Mouse (Mus musculus) midbrain, embryonic 14.5 days (tissue): ENCODE data around the gene Agtpbp1. TPM values are rescaled to one million over a fixed set of nuclear protein-coding genes. Genes with fewer than 3 reads are reported as not detected.

Source experiments
- ATAC-seq: fragments of 200-750 bp; cut with Nextera tagmentation; 2 replicates; pipeline ENCODE4 v1.8.0; 2017; ENCODE audit warnings: moderate number of reproducible peaks, moderate library complexity; ENCODE audit not compliant: low FRiP score, low TSS enrichment
- DNase-seq: peaks from one replicate; pipeline ENCODE4 v3.0.0-alpha.2; 2015
- H3K27ac ChIP-seq: fragments of 300-500 bp; sonication (generic); replicated peaks from 2 replicates; pipeline ENCODE4 v1.5.1; 2014; ENCODE audit warnings: mild to moderate bottlenecking, low read depth, low read length, moderate library complexity
- H3K27me3 ChIP-seq: fragments of 300-500 bp; sonication (generic); 2 replicates; pipeline ENCODE4 v1.6.1; 2014; ENCODE audit warnings: low read length, control low read depth, mixed read lengths; ENCODE audit not compliant: control insufficient read depth, insufficient read depth
- H3K36me3 ChIP-seq: fragments of 300-500 bp; sonication (generic); 2 replicates; pipeline ENCODE4 v1.6.1; 2014; ENCODE audit warnings: low read length, control low read depth; ENCODE audit not compliant: control insufficient read depth, insufficient read depth
- H3K4me1 ChIP-seq: fragments of 300-500 bp; sonication (generic); 2 replicates; pipeline ENCODE4 v1.6.1; 2014; ENCODE audit warnings: mild to moderate bottlenecking, antibody characterized with exemption, low read length, control low read depth; ENCODE audit not compliant: control insufficient read depth, insufficient read depth
- H3K4me2 ChIP-seq: fragments of 300-500 bp; sonication (generic); 2 replicates; pipeline ENCODE4 v1.6.1; 2014; ENCODE audit warnings: mild to moderate bottlenecking, low read length, moderate library complexity
- H3K4me3 ChIP-seq: fragments of 300-500 bp; sonication (generic); replicated peaks from 2 replicates; pipeline ENCODE4 v1.5.1; 2014; ENCODE audit warnings: low read depth, low read length
- H3K9ac ChIP-seq: fragments of 300-500 bp; sonication (generic); replicated peaks from 2 replicates; pipeline ENCODE4 v1.6.1; 2014; ENCODE audit warnings: mild to moderate bottlenecking, low read length, moderate library complexity
- H3K9me3 ChIP-seq: fragments of 300-500 bp; sonication (generic); 2 replicates; pipeline ENCODE4 v1.6.1; 2016; ENCODE audit warnings: low read length, control low read depth, mixed read lengths; ENCODE audit not compliant: control insufficient read depth
- WGBS: fragments of 180-500 bp; shearing (Covaris S2); extraction: QIAGEN DNeasy Blood & Tissue Kit; methylation state at CpG from one replicate; pipeline ENCODE4 v1.1.7; 2014; 5-methylcytosine and 5-hydroxymethylcytosine counted together
- polyA plus RNA-seq: library from polyadenylated mRNA; unstranded; fragments of >200 nt; fragmentation: Nextera tagmentation; extraction: Ambion mirVana; gene quantifications from 2 replicates; pipeline ENCODE4 v1.2.1, GENCODE M21; 2014

Gene Agtpbp1
- polyA plus RNA-seq, 1 experiment from 2014 or later: 82.6 TPM

DNA sequence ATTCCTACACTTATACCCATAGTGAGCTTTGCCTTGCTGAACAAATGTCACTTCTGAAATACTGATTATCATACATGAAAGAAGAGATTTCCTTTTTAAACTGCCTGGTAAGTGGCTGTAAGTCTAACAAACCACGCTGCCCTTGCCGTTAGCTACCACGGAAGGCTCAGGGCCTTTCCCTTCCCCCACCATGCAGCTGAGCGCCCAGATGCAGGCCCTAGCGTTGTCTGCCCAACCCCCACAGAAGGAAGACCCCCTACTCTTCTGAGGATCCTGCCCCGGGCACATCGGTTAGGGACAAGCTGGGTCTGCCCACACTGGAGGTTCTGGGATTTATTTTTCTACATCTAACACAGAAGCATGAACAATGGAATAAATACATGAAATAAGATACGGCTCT is 89.2 kb downstream of the Agtpbp1 start:
- Histone ChIP-seq H3K27me3 (no peaks in the 10 kb centered on the region), H3K4me1 (0 out of 2 replicates have a peak, but pooled peaks cover 3% of the 10 kb centered on the region), H3K4me3 (no peak overlapping the region), H3K9ac (peak overlapping the region; percentile 2; the same call in 1 of the 2 replicates), H3K9me3 (no peaks in the 10 kb centered on the region), H3K27ac (peak overlapping the region; percentile 52), H3K36me3 (peaks cover 27% of the 10 kb centered on the region), H3K4me2 (no peak overlapping the region)
- WGBS: 18% methylated on average over 8 of the region's 8 CpGs
- ATAC-seq (no peak), DNase-seq (peak; percentile 56)

DNA sequence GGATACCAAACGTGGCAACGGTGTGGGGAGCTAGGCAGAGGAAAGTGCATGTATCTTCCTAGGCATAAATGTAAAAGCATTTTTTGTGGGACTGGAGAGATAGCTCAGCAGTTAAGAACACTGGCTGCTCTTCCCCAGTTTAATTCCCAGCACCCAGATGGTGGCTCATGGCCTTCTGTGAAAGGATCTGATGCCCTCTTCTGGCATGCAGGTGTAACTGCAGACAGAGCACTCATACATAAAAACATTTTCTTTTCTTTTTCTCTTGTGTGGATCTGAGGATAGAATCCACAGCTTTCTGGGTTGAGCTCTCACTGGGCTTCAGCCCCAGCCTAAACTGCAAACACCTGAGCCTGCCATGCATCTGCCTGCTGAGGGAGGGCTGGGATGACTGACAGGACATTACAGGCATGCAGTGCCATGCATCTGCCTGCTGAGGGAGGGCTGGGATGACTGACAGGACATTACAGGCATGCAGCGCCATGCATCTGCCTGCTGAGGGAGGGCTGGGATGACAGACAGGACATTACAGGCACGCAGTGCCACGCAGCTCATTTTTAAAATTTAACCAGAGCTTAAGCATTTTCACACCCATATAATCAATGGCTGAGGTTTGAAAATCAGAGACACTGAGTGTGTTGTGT is 90.3 kb downstream of the Agtpbp1 start:
- 78% methylated on average over 5 of the region's 5 CpGs for WGBS
- DNase-seq: no peak
- no peak overlapping the region for H3K4me3 ChIP-seq

DNA sequence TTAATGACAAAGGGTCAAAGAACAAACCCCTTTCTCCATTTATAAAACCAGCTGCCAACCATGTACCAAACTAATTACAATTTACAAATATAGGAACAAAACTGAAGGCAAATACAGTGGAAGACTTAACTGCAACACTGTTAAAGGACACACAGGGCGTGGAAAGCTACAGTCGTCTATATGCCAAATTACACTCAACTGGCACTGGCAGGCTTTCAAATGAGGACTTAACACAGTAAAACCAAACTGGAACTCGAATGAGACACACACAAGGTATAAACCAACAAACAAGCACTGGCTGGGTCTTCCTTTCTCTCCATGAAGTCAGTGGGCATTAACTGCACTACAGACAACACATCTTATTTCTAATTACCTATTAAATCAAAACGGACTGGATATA is 94.3 kb downstream of the Agtpbp1 start:
- H3K4me1 ChIP-seq: 0 out of 2 replicates have a peak, but pooled peaks cover under 1% of the 10 kb centered on the region

More for the DNA sequence above, 90.3 kb downstream of the Agtpbp1 start:
- no peak for ATAC-seq
- peaks cover 16% of the 10 kb centered on the region for H3K36me3 ChIP-seq
- H3K9ac ChIP-seq: no peak overlapping the region
- 0 out of 2 replicates have a peak overlapping the region, but pooled peaks have one; percentile 20 for H3K27ac ChIP-seq
- H3K9me3 ChIP-seq: no peaks in the 10 kb centered on the region
- 0 out of 2 replicates have a peak, but pooled peaks cover 3% of the 10 kb centered on the region for H3K4me1 ChIP-seq
- H3K27me3 ChIP-seq: no peaks in the 10 kb centered on the region
- no peak overlapping the region for H3K4me2 ChIP-seq

DNA sequence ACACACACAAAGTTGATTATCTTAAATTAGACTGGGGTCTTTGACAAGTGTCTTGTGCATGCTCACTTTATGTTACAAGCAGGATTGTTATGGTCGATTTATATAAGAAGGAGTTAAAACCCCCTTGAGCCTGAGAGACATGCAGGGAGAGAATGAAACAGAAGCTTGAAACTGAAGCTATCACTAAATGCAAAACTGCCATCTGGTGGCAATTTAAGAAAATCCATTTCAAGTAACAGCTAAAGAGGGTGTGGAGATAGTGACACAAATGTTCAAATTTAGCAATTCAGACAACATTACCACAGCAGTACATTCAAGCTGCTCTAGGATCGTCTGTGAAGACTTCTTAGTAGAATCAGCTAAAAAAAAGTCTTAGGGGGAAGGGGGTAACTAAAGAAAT is 95.9 kb downstream of the Agtpbp1 start:
- Histone ChIP-seq H3K27ac (no peak overlapping the region), H3K27me3 (no peaks in the 10 kb centered on the region), H3K9ac (no peak overlapping the region), H3K4me2 (no peak overlapping the region), H3K4me1 (no peaks in the 10 kb centered on the region), H3K4me3 (no peak overlapping the region), H3K9me3 (no peaks in the 10 kb centered on the region), H3K36me3 (no peaks in the 10 kb centered on the region)
- WGBS: 59% methylated on average over 2 of the region's 2 CpGs
- ATAC-seq: no peak
- DNase-seq: peak; percentile 81

More for the DNA sequence above, 94.3 kb downstream of the Agtpbp1 start:
- Histone ChIP-seq H3K36me3 (peaks cover 11% of the 10 kb centered on the region; the same call in 1 of the 2 replicates), H3K27me3 (no peaks in the 10 kb centered on the region), H3K9ac (no peak overlapping the region), H3K9me3 (no peaks in the 10 kb centered on the region), H3K4me2 (no peak overlapping the region), H3K27ac (no peak overlapping the region), H3K4me3 (no peak overlapping the region)
- 80% methylated on average over 4 of the region's 4 CpGs for WGBS
- DNase-seq: no peak
- no peak for ATAC-seq

DNA sequence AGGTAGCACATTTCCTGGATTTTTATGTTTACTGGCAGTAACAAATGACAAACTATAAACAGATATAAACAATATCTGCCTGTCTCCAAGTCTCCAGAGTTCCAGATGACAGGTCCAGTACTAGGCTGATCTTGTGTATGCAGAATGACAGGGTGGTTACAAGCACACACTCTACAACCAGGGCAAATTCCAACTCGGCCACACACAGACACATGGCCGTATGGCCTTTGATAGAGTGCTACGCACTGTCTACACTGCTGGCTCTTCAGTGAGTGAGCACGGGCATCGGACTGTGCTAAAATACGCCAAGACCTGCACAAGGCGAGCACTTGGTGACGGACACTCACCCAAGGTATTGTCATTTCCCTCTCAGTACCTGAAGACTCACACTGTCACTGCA is 97.7 kb downstream of the Agtpbp1 start:
- Histone ChIP-seq H3K36me3 (no peaks in the 10 kb centered on the region), H3K9ac (no peak overlapping the region), H3K27me3 (no peaks in the 10 kb centered on the region), H3K4me1 (no peaks in the 10 kb centered on the region), H3K4me2 (no peak overlapping the region), H3K27ac (no peak overlapping the region), H3K9me3 (no peaks in the 10 kb centered on the region), H3K4me3 (no peak overlapping the region)
- ATAC-seq (no peak), DNase-seq (no peak)
- 92% methylated on average over 8 of the region's 8 CpGs for WGBS

DNA sequence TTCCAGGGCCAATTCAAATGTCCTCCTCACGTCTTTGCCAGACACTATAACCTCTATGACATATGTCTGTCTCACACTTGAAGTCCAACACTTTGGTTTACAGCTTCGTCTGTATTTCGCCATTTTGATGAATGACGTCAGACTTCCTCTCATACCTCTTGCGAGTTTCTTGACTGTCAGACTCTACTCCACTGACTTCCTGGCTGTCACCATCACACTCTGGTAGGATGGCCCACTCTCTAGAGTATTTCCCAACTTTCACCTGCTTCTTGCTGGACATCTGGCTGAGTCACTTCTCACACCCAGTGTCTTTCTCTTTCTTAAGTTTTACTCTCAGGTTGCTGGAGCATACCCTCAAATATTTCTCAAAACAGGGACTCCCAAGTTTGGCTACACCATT is 98.8 kb downstream of the Agtpbp1 start:
- H3K27ac ChIP-seq: no peak overlapping the region
- WGBS: 92% methylated on average over 5 of the region's 5 CpGs
- no peaks in the 10 kb centered on the region for H3K9me3 ChIP-seq
- ATAC-seq (no peak), DNase-seq (no peak)
- H3K4me2 ChIP-seq: no peak overlapping the region
- no peaks in the 10 kb centered on the region for H3K4me1 ChIP-seq
- no peak overlapping the region for H3K9ac ChIP-seq
- no peaks in the 10 kb centered on the region for H3K36me3 ChIP-seq
- H3K4me3 ChIP-seq: no peak overlapping the region
- no peaks in the 10 kb centered on the region for H3K27me3 ChIP-seq

DNA sequence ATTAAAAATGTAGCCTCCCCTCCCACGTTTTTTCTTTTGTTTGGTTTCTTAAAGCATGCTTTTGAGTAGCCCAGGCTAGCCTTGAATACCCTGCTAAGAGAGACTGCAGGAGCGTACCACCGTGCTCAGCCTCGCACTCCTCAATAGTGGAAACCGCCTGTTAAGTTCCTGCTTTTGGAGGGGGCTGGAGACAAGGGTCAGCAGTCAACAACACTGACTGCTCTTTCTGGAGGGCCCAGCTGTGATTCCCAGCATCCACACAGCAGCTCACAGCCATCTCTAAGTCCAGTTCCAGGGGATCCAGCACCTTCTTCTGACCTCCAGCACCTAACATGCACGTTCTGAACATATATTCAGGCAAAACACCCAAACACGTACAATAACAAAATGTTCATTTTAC is 99.6 kb downstream of the Agtpbp1 start:
- Histone ChIP-seq H3K27me3 (no peaks in the 10 kb centered on the region), H3K36me3 (no peaks in the 10 kb centered on the region), H3K4me2 (no peak overlapping the region), H3K4me3 (no peak overlapping the region), H3K27ac (no peak overlapping the region), H3K4me1 (no peaks in the 10 kb centered on the region), H3K9ac (no peak overlapping the region), H3K9me3 (no peaks in the 10 kb centered on the region)
- DNase-seq (no peak), ATAC-seq (no peak)
- 84% methylated on average over 7 of the region's 7 CpGs for WGBS

DNA sequence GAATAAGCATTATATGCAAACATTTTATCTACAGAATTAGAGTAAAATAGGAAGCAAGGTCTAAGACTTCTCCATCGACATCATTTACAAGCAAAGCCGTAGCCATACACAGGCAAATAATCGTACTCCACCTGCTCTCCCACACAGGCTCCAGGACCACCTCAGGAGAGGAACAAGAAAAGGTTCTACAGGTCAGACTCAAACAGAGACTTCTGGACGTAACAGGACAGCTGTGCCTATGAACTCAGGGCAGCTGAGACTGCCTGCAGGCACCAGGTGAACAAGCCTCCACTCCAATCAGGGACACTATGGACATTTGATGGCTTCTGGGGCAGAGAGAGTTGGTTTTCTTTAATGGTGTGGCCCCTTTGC is 103.6 kb downstream of the Agtpbp1 start:
- DNase-seq (no peak), ATAC-seq (no peak)
- Histone ChIP-seq H3K27me3 (no peaks in the 10 kb centered on the region), H3K9ac (no peak overlapping the region), H3K4me2 (no peak overlapping the region), H3K27ac (no peak overlapping the region), H3K9me3 (no peaks in the 10 kb centered on the region), H3K36me3 (peaks cover 12% of the 10 kb centered on the region), H3K4me3 (no peak overlapping the region), H3K4me1 (no peaks in the 10 kb centered on the region)
- 90% methylated on average over 4 of the region's 4 CpGs for WGBS
